Mouse (Mus musculus): ENCODE data around the gene Gatd1. TPM values are rescaled to one million over a fixed set of nuclear protein-coding genes. Genes with fewer than 3 reads are reported as not detected.
A peak's percentile ranks its signal among the peaks of the same experiment; 100 is the strongest.

Gatd1 gene
- polyA plus RNA-seq, 1 experiment: 23.3 TPM

DNA sequence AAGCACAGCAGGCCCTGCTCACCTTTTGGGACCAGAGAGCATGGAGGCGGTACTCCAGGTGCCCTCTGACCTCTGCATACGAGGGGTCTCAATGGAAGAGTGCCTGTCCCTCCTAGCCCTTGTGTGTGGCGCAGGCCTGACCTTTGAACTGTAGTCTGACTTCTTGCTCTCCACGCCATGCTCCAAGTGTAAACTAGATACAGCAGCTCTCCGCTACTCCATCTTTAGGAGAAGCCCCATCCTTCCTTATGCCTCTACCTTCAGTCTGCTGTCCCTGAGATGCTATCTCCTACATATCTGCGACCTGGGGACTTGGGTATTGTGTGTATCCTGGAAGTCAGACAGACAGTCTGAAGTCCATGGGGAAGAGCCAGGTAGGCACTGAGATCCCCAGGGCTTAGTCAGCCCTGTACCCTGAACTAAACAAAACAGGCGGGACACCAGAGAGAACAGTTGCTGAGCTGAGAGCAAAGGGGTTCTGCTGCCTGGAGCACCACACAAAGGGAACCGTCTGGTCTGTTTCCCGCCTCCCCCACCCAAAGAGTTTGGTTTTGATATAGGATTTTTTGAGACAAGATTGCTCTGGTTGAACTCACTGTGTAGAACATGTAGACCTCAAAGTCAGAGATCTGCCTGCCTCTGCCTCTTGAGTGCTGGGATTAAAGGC is 22.1 kb upstream of the Gatd1 start:
- Histone ChIP-seq H3K4me1 (ENCODE audit: control insufficient read depth, insufficient read depth, low read length) (peaks cover 3% of the 10 kb centered on the region; the same call in 1 of the 2 replicates), H3K36me3 (ENCODE audit: control insufficient read depth, insufficient read depth, low read length) (no peaks in the 10 kb centered on the region), H3K27me3 (ENCODE audit: control insufficient read depth, insufficient read depth, low read length) (no peaks in the 10 kb centered on the region), H3K4me3 (ENCODE audit: control insufficient read depth, low read depth, low read length) (no peak overlapping the region), H3K27ac (ENCODE audit: control insufficient read depth, insufficient read depth, low read depth, low read length) (no peak overlapping the region)
- no peak for TF ChIP-seq POLR2A (IDR thresholded peaks at IDR 0.05; ENCODE audit: control insufficient read depth, low read depth, low read length)
- no peak for TF ChIP-seq CTCF (IDR thresholded peaks at IDR 0.05; ENCODE audit: control insufficient read depth, insufficient read depth, insufficient replicate concordance, low read depth, low read length)

GRCm38 (mm10) chr7:141435129-141435855 is 21.4 kb upstream of the Gatd1 start:
- Histone ChIP-seq H3K27ac (ENCODE audit: control insufficient read depth, insufficient read depth, low read depth, low read length) (no peak overlapping the region), H3K36me3 (ENCODE audit: control insufficient read depth, insufficient read depth, low read length) (no peaks in the 10 kb centered on the region)

GRCm38 (mm10) chr7:141434464-141434863 is 20.5 kb upstream of the Gatd1 start:
- H3K4me3 ChIP-seq (ENCODE audit: control insufficient read depth, low read depth, low read length): 0 out of 2 replicates have a peak overlapping the region, but pooled peaks have one; percentile 47
- no peak overlapping the region for H3K27ac ChIP-seq (ENCODE audit: control insufficient read depth, insufficient read depth, low read depth, low read length)
- peaks cover 3% of the 10 kb centered on the region; the same call in 1 of the 2 replicates for H3K4me1 ChIP-seq (ENCODE audit: control insufficient read depth, insufficient read depth, low read length)
- no peaks in the 10 kb centered on the region for H3K36me3 ChIP-seq (ENCODE audit: control insufficient read depth, insufficient read depth, low read length)
- TF ChIP-seq CTCF (IDR thresholded peaks at IDR 0.05; ENCODE audit: control insufficient read depth, insufficient read depth, insufficient replicate concordance, low read depth, low read length): no peak
- TF ChIP-seq POLR2A (IDR thresholded peaks at IDR 0.05; ENCODE audit: control insufficient read depth, low read depth, low read length): no peak
- no peaks in the 10 kb centered on the region for H3K27me3 ChIP-seq (ENCODE audit: control insufficient read depth, insufficient read depth, low read length)

More at GRCm38 (mm10) chr7:141435129-141435855, 21.4 kb upstream of the Gatd1 start:
- peaks cover 3% of the 10 kb centered on the region; the same call in 1 of the 2 replicates for H3K4me1 ChIP-seq (ENCODE audit: control insufficient read depth, insufficient read depth, low read length)
- H3K27me3 ChIP-seq (ENCODE audit: control insufficient read depth, insufficient read depth, low read length): no peaks in the 10 kb centered on the region
- peak overlapping the region; percentile 47 for H3K4me3 ChIP-seq (ENCODE audit: control insufficient read depth, low read depth, low read length)
- 0 out of 2 replicates have a peak, but pooled peaks have one; percentile 26 for TF ChIP-seq POLR2A (IDR thresholded peaks at IDR 0.05; ENCODE audit: control insufficient read depth, low read depth, low read length)
- no peak for TF ChIP-seq CTCF (IDR thresholded peaks at IDR 0.05; ENCODE audit: control insufficient read depth, insufficient read depth, insufficient replicate concordance, low read depth, low read length)

- Histone ChIP-seq H3K4me3 (ENCODE audit: control insufficient read depth, low read depth, low read length) (no peak overlapping the region), H3K36me3 (ENCODE audit: control insufficient read depth, insufficient read depth, low read length) (no peaks in the 10 kb centered on the region), H3K27me3 (ENCODE audit: control insufficient read depth, insufficient read depth, low read length) (no peaks in the 10 kb centered on the region), H3K27ac (ENCODE audit: control insufficient read depth, insufficient read depth, low read depth, low read length) (no peak overlapping the region), H3K4me1 (ENCODE audit: control insufficient read depth, insufficient read depth, low read length) (peaks cover 8% of the 10 kb centered on the region)
- TF ChIP-seq POLR2A (IDR thresholded peaks at IDR 0.05; ENCODE audit: control insufficient read depth, low read depth, low read length) (0 out of 2 replicates have a peak, but pooled peaks have one; percentile 15), CTCF (IDR thresholded peaks at IDR 0.05; ENCODE audit: control insufficient read depth, insufficient read depth, insufficient replicate concordance, low read depth, low read length) (no peak)
Measured at GRCm38 (mm10) chr7:141433517-141434400, 19.8 kb upstream of the Gatd1 start.

DNA sequence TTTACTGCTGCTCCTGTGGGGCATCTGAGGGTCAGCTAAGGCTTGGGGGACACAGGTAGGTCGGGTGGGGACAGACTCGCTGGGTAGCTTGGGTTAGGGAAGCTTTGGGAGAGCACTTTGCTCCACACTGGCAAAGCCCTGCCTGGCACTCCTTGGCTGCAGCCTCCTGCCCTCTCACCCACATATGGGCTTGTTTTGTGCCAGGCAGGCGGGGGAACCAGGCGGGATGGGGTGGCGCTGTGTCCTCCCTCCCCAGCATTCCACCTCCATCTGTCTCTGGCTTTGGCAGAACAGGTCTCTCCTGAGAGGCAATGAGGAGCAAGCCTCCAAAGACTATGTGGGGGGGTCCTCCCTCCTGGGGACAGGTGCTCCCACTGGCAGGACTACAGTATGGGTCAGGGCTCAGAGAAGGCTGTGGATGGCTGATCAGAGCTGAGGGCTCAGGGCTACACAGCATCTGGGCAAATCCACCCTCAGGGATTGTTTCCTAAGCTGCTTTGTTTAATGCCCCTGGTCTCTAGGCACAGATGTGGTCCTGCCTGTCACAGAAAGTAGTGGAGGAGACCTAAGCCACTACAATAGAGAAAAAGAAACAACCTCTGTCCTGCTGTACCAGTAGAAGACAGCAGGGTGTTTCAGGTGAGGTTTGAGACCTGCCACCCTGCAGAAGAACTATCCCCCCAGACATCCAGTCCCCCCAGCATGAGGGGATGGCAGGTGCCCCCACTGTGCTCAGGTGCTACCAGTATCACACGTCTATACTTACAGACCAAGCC is 19.0 kb upstream of the Gatd1 start:
- no peaks in the 10 kb centered on the region for H3K27me3 ChIP-seq (ENCODE audit: control insufficient read depth, insufficient read depth, low read length)
- H3K36me3 ChIP-seq (ENCODE audit: control insufficient read depth, insufficient read depth, low read length): no peaks in the 10 kb centered on the region
- no peak overlapping the region for H3K4me3 ChIP-seq (ENCODE audit: control insufficient read depth, low read depth, low read length)
- H3K27ac ChIP-seq (ENCODE audit: control insufficient read depth, insufficient read depth, low read depth, low read length): no peak overlapping the region
- peaks cover 8% of the 10 kb centered on the region for H3K4me1 ChIP-seq (ENCODE audit: control insufficient read depth, insufficient read depth, low read length)
- TF ChIP-seq CTCF (IDR thresholded peaks at IDR 0.05; ENCODE audit: control insufficient read depth, insufficient read depth, insufficient replicate concordance, low read depth, low read length) (no peak), POLR2A (IDR thresholded peaks at IDR 0.05; ENCODE audit: control insufficient read depth, low read depth, low read length) (no peak)

DNA sequence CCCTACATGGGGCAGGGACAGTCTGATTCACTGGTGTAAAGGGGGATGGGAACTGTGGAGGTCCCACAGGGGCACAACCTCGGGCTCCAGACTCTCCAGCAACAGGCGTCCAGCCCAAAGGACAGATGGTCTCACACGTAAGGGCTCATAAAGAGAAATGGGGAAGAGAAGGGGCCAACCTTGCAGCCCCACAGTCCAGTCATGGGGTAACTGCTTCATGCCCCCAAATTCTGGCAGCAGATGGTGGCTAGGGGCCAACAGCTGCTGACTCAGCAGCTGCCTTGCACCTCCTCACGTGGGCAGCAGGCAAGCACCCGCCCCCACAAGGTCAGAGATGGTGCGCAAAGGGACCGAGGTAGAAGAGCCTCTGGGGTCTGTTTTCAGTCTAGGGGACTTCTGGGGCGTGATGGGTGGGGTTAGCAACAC is 18.3 kb upstream of the Gatd1 start:
- TF ChIP-seq POLR2A (IDR thresholded peaks at IDR 0.05; ENCODE audit: control insufficient read depth, low read depth, low read length) (no peak), CTCF (IDR thresholded peaks at IDR 0.05; ENCODE audit: control insufficient read depth, insufficient read depth, insufficient replicate concordance, low read depth, low read length) (no peak)
- H3K4me1 ChIP-seq (ENCODE audit: control insufficient read depth, insufficient read depth, low read length): peaks cover 6% of the 10 kb centered on the region
- H3K36me3 ChIP-seq (ENCODE audit: control insufficient read depth, insufficient read depth, low read length): no peaks in the 10 kb centered on the region
- no peak overlapping the region for H3K27ac ChIP-seq (ENCODE audit: control insufficient read depth, insufficient read depth, low read depth, low read length)
- H3K27me3 ChIP-seq (ENCODE audit: control insufficient read depth, insufficient read depth, low read length): no peaks in the 10 kb centered on the region
- H3K4me3 ChIP-seq (ENCODE audit: control insufficient read depth, low read depth, low read length): no peak overlapping the region
